14 mouse cellular contexts compared by ENCODE assay signal in the genomic region with DNA sequence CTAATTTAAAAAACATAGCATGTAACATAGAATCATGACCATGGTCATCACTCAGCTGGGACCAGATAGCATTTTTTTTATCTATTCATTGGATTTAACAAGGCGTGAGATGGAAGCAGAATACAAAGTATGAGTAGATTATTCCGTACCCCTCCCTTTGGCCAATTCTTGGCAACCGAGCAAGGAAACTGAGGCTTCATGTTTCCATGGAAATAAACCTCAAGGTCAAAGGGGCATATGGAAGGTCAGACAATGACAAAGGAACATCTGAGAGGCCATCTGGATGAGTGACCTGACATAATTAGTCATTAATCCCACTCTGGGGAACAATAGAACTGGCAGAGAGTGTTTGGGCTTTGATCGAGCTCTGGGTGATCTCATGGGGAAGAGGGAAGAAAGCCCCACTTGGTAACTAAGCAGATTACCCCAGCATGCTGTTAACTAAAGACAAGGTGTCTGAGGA.
DNase-seq lines count a peak whose midpoint lies in the region; ATAC-seq lines count a peak whose summit lies in the region.
"Had no signal": no experiment of that assay in that cellular context is flagged by ENCODE, and none has a peak within 500 bp of the region (broad histone marks: within the 10 kb centered on the region; RNA-seq: fewer than 3 reads in every experiment).

No protein-coding gene starts in this region.

- H3K4me2 ChIP-seq in forebrain, embryonic 13.5 days = no peak overlapping the region
- H3K4me2 ChIP-seq in hindbrain, embryonic 16.5 days (ENCODE audit: low read length) = no peak overlapping the region
- H3K4me2 ChIP-seq in neural tube, embryonic 12.5 days (replicated peaks) = no peak overlapping the region
- H3K4me2 ChIP-seq: liver, embryonic 13.5 days had no signal

- H3K36me3 ChIP-seq in forebrain, embryonic 13.5 days (ENCODE audit: poor library complexity, severe bottlenecking) = no peaks in the 10 kb centered on the region
- H3K36me3 ChIP-seq in hindbrain, embryonic 16.5 days (ENCODE audit: control insufficient read depth, insufficient read depth, low read length) = no peaks in the 10 kb centered on the region
- no peaks in the 10 kb centered on the region for H3K36me3 ChIP-seq in neural tube, embryonic 12.5 days
- H3K36me3 ChIP-seq: limb, embryonic 10.5 days; liver, embryonic 13.5 days had no signal

- WGBS in forebrain, embryonic 13.5 days = 13% methylated on average over 4 of the region's 4 CpGs
- 3% methylated on average over 4 of the region's 4 CpGs for WGBS in hindbrain, embryonic 16.5 days
- WGBS in neural tube, embryonic 12.5 days = 15% methylated on average over 4 of the region's 4 CpGs

- H3K27me3 ChIP-seq in forebrain, embryonic 13.5 days = 0 out of 2 replicates have a peak, but pooled peaks cover 3% of the 10 kb centered on the region
- H3K27me3 ChIP-seq in hindbrain, embryonic 16.5 days (replicated peaks; ENCODE audit: control insufficient read depth, insufficient read depth, low read length) = no peaks in the 10 kb centered on the region; the same call in none of the 2 replicates
- no peaks in the 10 kb centered on the region for H3K27me3 ChIP-seq in neural tube, embryonic 12.5 days (replicated peaks)
- H3K27me3 ChIP-seq: liver, embryonic 13.5 days had no signal

- no peak overlapping the region for H3K9ac ChIP-seq in forebrain, embryonic 13.5 days
- H3K9ac ChIP-seq in hindbrain, embryonic 16.5 days (ENCODE audit: low read depth, low read length) = no peak overlapping the region
- H3K9ac ChIP-seq in neural tube, embryonic 12.5 days = no peak overlapping the region
- H3K9ac ChIP-seq: liver, embryonic 13.5 days had no signal

- H3K4me3 ChIP-seq in forebrain, embryonic 13.5 days = no peak overlapping the region
- H3K4me3 ChIP-seq in hindbrain, embryonic 16.5 days (ENCODE audit: low read length) = no peak overlapping the region
- H3K4me3 ChIP-seq in neural tube, embryonic 12.5 days = no peak overlapping the region
- H3K4me3 ChIP-seq: limb, embryonic 10.5 days; liver, embryonic 13.5 days had no signal

- peak; percentile 29 for DNase-seq in embryo, embryonic 11.5 days (ENCODE audit: low read depth, low spot score)
- DNase-seq in spleen, postnatal 14 days (ENCODE audit: low spot score in 2 of 2) = no peak
- no peak for DNase-seq in testis, postnatal 10 days (ENCODE audit: low spot score)
- no peak for DNase-seq in lung, postnatal 25 days (ENCODE audit: low spot score)
- DNase-seq: heart, adult 11 months; kidney, postnatal 25 days; liver, embryonic 13.5 days; right cerebral cortex, postnatal 4 days; thymus, postnatal 14 days had no signal

- ATAC-seq in forebrain, embryonic 13.5 days = peak; percentile 76
- ATAC-seq in hindbrain, embryonic 16.5 days = peak; percentile 83
- ATAC-seq in neural tube, embryonic 12.5 days (ENCODE audit: low FRiP score, low read depth) = peak; percentile 80
- ATAC-seq: lung, postnatal 0 days had no signal

- H3K9me3 ChIP-seq in forebrain, embryonic 13.5 days (replicated peaks) = no peaks in the 10 kb centered on the region
- H3K9me3 ChIP-seq in hindbrain, embryonic 16.5 days (ENCODE audit: control insufficient read depth, low read length) = no peaks in the 10 kb centered on the region
- no peaks in the 10 kb centered on the region for H3K9me3 ChIP-seq in neural tube, embryonic 12.5 days
- H3K9me3 ChIP-seq: limb, embryonic 10.5 days; liver, embryonic 13.5 days had no signal

- H3K27ac ChIP-seq in forebrain, embryonic 13.5 days = no peak overlapping the region
- no peak overlapping the region for H3K27ac ChIP-seq in hindbrain, embryonic 16.5 days (ENCODE audit: low read depth, low read length)
- no peak overlapping the region for H3K27ac ChIP-seq in neural tube, embryonic 12.5 days
- H3K27ac ChIP-seq: limb, embryonic 10.5 days; liver, embryonic 13.5 days had no signal

- H3K4me1 ChIP-seq in forebrain, embryonic 13.5 days = peaks cover 10% of the 10 kb centered on the region
- H3K4me1 ChIP-seq in hindbrain, embryonic 16.5 days (ENCODE audit: control insufficient read depth, insufficient read depth, low read depth, low read length) = no peaks in the 10 kb centered on the region
- no peaks in the 10 kb centered on the region; the same call in 1 of the 2 replicates for H3K4me1 ChIP-seq in neural tube, embryonic 12.5 days
- H3K4me1 ChIP-seq: limb, embryonic 10.5 days; liver, embryonic 13.5 days had no signal
